Mouse (Mus musculus) megakaryocyte, embryonic 14.5 days (primary cell): ENCODE results near the gene Csf2ra.

Source experiments
- FLI1 ChIP-seq: IDR thresholded peaks from 2 replicates; pipeline ENCODE4 v1.6.1; 2012; ENCODE audit warnings: low read length, inconsistent platforms, mixed read lengths
- GATA1 ChIP-seq: IDR thresholded peaks from 3 replicates; pipeline ENCODE4 v1.6.1; 2012; ENCODE audit warnings: mixed read lengths, low read length, inconsistent platforms, borderline replicate concordance

- no peak for TF ChIP-seq GATA1
- peak; percentile 4; the same call in 1 of the 2 replicates for TF ChIP-seq FLI1
Measured at GRCm38 (mm10) chr19:61226928-61227854, 1.0 kb downstream of the Csf2ra start.
